Mouse (Mus musculus) B cell, adult 2 months (primary cell): ENCODE measurements around the gene Csf2rb2.
A peak's percentile ranks its signal among the peaks of the same experiment; 100 is the strongest.

Experiments used
- DNase-seq, 2 experiments: peaks; one replicate each; pipeline ENCODE4 v3.0.0; 2022

The Csf2rb2 gene

GRCm38 (mm10) chr15:78254751-78255150, 50.8 kb downstream of the Csf2rb2 start:
- no peak for DNase-seq

- peak; percentile 63 to 69 for DNase-seq
Observed at GRCm38 (mm10) chr15:78248410-78248809, 57.1 kb downstream of the Csf2rb2 start.

GRCm38 (mm10) chr15:78247659-78248058, 57.9 kb downstream of the Csf2rb2 start:
- peak; percentile 52 to 57 for DNase-seq

DNA sequence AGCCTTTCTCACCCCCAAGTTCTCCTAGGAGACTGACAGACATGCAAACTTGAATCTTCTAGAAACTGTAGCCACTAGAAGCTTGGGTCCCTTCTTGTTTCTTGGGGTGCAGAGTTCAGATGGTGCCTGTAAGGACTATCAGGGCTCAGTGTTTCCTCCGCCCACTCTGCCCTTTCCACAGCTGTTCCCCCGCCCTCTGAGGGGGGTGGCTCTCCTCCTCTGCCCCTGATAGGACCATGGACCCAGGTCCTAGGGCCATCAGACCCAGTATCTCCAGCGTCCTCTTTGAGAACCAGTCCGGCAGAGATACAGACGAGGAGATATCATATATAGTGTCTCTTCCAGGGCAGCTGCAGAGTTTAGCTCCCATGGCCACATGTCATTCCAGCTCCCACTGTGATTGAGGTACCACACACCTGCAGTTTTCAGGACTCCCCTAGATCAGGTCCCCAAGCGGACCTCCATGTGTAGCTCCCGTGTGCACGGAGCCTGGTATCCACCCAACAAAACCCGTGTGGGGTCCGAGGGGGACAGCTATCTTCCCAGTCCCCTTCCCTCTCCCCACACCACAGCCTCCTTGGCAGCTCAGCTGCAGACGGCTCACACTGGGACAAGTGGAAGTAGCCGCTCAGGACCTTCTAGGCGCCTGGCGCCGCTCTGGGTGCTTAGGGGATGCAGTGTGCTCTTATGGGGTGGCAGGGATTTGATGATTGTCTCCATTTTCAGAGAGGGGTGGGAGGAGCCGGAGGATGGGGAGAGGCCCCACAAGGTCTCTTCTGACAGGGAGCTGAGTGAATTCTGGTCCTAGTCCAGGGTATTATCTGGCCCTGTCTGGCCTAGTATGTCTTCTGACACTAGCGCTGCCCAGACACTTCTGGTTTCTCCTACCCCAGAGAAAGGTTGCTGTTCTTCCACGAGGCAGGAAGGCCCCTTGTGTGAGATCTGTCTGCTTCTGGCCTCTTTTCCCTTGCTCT, 59.1 kb downstream of the Csf2rb2 start:
- no peak for DNase-seq

- DNase-seq = peak; percentile 85 to 88
Observed at GRCm38 (mm10) chr15:78244695-78245492, 60.6 kb downstream of the Csf2rb2 start, which contains the start of gene Ncf4. TSS of gene Ncf4 (plus strand) at chr15:78244801.

GRCm38 (mm10) chr15:78243774-78244173, 61.7 kb downstream of the Csf2rb2 start:
- no peak for DNase-seq

DNA sequence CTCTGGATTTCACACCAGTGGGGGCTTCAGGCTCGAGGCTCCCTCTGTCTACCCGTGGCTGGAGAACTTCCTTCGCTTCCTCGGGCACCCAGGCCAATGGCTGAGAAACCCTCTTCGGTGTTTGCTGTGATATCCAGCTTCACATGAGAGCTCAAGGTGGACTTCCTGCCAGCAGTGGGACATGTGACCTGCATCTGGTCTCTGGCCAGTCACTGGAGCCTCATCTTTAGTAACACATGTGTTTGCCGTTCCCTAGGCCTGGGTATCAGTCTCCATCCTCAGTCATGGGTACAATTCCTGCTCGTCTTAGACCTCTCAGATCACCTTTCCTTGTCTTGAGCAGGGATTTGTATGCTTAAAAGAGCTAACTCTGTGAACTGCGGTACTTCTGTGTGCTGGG, 62.5 kb downstream of the Csf2rb2 start:
- DNase-seq = no peak

GRCm38 (mm10) chr15:78241335-78241734, 64.2 kb downstream of the Csf2rb2 start:
- no peak for DNase-seq

DNA sequence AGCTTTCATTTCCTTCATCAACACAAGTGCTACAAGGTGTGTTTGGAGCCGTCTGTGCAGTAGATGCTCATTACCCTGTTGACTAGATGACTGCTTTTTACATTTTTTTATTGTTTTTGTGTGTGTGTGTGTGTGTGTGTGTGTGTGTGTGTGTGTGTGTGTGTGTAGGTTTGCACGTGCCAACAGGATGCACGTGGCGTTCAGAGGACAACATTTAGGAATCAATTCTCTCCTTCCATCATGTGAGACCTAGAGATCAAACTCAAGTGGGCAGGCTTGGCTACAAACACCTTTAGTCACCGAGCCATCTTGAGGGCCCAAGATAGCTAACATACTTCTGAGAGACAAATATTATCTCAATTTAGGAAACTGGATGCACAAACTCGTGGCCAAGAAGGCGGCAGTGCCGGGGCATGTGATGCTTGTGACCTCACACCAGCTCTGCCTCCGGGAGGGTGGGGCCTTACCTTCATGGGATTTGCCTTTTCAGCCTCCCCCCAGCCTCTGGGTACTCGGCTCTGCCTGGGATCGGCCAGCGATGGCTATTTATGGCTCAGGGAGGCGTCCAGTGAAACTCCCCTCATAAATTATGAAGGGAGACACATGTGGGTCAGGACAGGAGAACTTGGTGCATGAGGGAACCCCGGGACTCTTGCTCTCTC, 65.4 kb downstream of the Csf2rb2 start:
- no peak for DNase-seq

DNA sequence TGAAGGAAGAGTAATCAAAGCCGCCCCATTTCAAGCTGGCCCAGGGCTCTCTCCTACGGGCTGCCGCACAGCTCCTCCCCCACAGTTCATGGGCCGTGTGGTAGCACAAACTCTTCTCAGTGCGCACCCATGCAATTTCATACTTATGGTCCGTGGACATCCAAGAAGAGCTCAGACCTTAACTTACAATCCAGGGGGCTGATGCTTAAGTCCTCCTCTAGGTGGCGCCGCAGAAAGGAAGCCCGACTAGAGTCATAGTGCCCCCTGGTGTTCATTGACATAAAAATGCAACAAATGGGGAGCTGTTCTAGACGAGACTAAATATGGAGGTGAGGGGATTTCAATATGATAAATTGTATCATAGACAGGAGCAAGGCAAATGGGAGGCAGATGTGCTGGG, 66.1 kb downstream of the Csf2rb2 start:
- peak; percentile 82 to 86 for DNase-seq

GRCm38 (mm10) chr15:78234823-78235509, 70.6 kb downstream of the Csf2rb2 start:
- DNase-seq = peak; percentile 46 to 55
